Mouse (Mus musculus): ENCODE results near the gene Fbxw9. TPM values are rescaled to one million over a fixed set of nuclear protein-coding genes. Genes with fewer than 3 reads are reported as not detected.
A peak's percentile ranks its signal among the peaks of the same experiment; 100 is the strongest.

Fbxw9 gene
- 38.9 and 54.7 TPM in 2 replicates for polyA plus RNA-seq (2012; rRNA removed)

DNA sequence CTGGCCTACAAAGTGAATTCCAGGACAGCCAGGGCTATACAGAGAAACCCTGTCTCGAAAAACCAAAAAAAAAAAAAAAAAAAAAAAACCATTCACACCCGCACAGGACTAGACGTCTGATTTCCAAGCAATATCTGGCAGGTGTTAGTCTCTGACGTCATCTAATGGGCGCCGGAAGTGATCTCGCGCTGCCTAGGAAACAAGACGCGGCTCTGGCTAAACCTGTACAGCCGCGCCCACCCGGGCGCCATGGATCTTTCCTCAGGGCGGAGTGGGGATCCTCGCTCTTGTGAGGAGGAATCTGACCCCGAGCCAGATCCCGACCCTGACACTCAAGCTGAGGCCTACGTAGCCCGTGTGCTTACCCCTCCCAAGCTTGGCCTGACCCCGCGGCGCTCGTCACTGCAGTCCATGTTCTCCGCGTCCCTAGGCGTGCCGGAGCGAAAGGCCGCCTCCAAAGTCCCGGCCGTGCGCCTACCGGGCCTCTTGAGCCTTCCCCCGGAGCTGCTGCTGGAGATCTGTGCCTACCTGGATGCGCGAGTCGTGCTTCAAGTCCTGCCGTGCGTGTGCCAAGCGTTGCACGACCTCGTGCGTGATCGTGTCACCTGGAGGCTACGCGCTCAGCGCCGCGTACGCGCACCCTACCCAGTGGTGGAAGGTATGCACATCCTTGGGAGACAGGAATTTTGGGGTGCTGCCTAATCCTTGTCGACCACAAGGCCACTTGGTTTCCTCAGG, at the start of gene Fbxw9:
Gene Fbxw9, plus strand, starts transcription at position 177 of the 738 bp plus-strand sequence.
- peak; percentile 64 for DNase-seq (ENCODE audit: low spot score)

- no peak for DNase-seq (ENCODE audit: low spot score)
These were observed 48.6 kb upstream of the Fbxw9 start for GRCm38 (mm10) chr8:85011242-85011641.

DNA sequence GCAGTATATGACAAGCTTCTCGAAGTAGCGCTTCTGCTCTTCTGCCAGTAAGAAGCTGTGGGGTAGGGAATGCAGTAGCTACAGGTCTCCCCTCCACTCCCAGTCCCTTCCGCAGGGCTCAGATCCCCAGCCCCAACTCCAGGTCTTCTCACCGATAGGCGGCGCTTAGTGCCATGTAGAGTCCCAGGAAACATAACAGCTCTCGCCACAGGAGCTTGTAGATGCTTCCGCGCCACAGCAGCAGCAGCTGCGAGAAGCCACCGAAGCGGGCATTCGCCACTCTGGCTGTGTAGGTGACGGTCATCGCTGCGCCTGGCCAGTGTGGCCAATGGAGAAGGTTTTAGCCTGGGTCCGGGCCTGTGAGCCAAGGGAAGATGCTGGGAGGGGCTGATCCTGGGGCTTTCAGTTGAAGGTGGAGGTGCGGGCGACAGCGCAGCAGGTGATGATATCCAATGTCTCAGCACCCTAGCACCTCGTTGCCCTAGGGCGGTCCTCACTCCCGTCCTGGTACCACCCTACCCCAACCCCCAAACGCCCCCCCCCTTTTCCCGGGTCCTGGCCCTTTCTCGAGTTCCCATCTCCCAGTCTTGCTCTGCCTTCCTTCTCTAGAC, 46.5 kb upstream of the Fbxw9 start:
- DNase-seq (ENCODE audit: low spot score), result no peak

DNA sequence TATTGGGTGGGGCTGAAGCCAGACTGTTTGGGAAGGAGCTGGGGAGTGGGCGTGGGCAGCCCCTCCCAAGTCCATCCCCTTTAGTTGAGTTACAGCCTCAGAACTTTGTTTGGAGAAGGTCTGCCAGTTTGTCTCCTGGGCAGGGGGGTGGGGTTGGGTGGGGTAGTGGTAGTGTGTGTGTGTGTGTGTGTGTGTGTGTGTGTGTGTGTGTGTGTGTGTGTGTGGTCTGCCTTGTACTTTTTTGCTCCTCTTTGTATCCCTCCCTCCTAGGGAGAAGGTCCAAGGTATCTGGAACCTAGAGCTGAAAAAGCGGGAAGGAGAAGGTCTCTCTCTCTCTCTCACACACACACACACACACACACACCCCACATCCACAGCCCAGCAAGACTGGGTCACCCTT, 45.4 kb upstream of the Fbxw9 start, which contains the start of gene Best2:
Gene Best2, minus strand, starts transcription at position 101 of the 400 bp plus-strand sequence.
- no peak for DNase-seq (ENCODE audit: low spot score)

DNA sequence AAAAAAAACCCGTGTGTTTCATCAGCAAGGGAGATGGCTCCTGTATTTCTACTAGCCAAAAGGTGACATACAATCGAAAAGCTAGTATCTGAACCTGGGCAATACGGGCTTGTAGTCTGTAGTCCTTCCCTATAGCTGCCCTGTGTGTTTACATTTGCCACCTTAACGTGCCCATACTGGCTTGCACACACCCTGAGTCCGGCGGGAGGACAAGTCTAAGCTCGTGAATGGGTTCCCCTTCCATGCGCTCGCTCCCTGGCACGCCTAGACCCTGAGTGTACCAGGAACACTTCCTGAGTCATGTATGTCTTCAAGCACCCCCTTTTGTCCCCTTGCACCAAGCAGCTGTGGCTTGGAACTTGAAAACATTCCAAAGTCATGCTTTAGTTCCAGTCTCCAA, 43.1 kb upstream of the Fbxw9 start:
- DNase-seq (ENCODE audit: low spot score), result no peak

DNA sequence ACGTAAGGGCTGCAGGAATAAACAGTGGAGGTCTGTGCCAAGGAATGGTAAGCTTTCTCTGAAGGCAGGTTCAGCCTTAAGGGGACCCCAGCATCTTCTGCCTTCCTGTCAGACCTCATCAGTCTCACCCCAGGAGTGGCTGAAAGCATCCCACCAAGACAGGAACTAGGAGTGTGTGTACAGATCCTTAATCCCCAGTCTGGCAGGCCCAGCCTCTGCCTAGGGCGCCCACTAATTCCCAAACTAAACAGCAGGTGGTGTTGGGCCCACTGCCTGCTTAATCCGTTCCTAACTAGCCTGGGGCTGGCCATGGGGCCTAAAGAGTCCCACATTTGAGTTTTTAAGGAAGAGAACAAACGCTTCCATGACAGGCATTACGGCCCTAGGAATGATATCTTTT, 42.6 kb upstream of the Fbxw9 start:
- no peak for DNase-seq (ENCODE audit: low spot score)

GRCm38 (mm10) chr8:85021514-85022055, 38.3 kb upstream of the Fbxw9 start:
- no peak for DNase-seq (ENCODE audit: low spot score)

DNA sequence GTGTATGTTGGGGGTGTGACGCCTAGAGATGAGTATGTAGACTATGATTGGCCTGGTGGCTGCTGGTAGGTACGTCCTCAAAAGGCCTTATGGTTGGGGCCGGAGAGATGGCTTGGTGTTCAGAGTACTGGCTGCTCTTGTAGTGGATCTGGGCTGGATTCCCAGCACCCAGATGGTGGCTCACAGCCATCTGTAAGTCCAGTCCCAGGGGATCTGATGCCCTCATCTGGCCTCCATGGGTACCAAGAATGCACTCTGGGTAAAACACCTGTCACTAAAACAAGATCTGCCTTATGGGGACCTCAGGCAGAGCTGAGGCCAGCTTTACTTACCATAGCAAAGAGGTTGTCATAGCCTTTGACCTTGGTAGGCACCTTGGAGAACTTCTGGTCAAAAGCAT, 36.0 kb upstream of the Fbxw9 start:
- DNase-seq (ENCODE audit: low spot score), result no peak

DNA sequence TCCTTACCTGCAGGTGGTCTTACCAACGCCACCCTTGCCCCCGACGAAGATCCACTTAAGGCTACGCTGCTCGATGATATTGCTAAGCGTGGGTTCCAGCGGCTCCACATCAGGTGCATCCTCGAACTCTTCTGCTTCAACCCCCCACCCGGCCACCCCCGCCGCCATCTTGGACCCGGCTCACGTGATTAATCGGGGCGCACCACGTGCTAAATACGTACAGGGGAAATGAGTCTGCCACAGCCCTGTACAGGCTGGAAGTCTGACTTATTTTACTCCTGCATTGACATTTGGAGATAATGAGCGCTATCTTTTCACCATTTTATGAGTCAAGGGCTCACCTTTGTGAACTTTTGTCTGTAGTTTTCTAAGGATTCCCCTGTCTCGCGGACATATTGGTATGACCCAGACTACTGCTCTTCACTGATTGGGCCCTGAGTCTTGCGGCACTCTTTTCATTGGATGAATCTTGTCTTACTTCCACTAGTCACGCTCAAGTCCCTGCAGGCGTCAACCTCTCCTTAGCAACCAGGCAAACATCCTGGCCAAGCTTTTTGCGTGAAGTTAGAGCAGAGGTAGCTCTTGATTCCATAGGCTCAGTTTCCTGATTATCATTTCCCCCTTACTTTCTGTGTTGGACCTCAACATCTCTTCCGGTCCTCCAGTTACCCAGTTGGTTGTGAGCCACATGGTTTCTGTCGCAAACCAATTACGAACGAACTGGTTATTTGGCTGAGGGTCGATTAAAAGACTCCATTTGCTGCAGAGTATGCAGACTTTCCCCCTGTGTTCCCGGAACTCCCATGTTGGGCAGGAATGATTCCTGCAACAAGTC, 34.5 kb upstream of the Fbxw9 start, which contains the start of gene Asna1:
Gene Asna1, minus strand, starts transcription at position 184 of the 835 bp plus-strand sequence.
- peak; percentile 64 for DNase-seq (ENCODE audit: low spot score)

DNA sequence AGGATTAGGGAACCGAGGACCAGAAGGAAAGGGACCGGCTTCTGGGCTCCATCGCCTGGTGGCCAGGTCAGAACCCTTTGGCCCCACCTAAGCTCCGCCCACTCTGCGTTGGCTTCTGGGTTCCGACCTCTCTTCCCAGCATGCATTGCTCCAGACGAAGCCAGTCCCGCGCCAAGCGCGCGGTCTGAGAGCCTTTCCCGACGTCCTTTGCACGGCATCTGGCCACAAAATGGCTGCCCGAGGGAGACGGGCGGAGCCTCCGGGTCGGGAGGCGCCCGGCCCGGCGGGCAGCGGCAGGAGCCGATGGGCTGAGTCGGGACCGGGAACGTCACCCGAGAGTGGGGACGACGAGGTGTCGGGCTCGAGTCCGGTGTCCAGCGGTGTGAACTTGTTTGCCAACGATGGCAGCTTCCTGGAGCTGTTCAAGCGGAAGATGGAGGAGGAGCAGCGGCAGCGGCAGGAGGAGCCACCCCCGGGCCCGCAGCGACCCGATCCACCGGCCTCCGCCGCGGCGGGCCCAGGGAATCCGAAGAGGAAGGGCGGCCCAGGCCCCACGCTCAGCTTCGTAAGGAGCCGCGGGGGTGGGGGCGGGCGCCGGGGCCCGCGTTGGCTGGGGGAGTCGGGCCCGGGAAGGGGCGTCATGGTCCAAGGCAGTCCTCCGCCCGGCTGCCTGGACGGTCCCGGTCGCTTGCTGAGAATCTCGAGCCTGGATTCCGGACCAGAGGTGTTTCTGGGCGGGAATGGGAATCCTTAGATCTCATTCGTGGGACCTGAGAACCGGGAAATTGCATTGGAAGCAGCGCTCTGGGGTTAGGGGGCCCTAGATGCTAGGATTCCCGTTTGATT, 33.0 kb upstream of the Fbxw9 start, which contains the start of gene Trir:
Gene Trir, plus strand, starts transcription at position 154 of the 846 bp plus-strand sequence.
- DNase-seq (ENCODE audit: low spot score), result peak; percentile 97

GRCm38 (mm10) chr8:85027516-85027855, 32.4 kb upstream of the Fbxw9 start:
- DNase-seq (ENCODE audit: low spot score), result no peak

DNA sequence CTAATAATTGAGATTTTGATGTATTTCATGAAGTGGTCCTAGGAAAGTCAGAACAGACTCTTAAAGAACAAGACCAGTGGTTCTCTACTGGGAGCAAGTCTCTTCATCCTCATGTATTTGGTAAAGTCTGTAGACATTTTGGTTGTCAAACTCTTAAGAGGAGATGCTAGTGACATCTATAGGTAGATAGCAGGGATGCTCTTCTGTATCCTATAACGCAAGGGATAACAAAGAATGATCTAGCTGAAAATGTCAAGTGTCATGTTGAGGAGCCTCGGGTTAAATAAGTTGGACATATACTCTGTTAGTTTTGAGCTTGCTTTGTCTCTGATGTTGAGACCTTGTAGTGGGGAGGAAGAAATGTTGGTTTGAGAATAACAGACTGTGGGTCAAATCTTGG, 31.9 kb upstream of the Fbxw9 start:
- no peak for DNase-seq (ENCODE audit: low spot score)

DNA sequence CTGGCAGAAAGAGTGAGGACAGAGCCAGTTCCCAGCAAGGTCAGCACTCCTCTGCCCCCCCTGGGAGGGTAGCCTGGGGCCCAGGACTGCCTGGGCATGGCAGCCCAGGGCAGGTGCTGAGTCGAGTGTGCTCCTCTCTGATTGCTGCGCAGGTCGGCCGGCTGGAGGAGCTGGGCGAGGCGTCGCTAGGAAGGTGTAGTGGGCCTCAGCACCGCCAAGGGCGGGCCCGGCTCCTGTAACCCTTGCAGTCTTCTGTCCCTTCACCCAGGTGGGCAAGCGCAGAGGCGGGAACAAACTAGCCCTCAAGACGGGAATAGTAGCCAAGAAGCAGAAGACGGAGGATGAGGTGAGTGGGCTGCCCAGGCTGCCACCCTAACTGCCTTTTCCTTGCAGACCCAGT, 30.6 kb upstream of the Fbxw9 start:
- no peak for DNase-seq (ENCODE audit: low spot score)

- no peak for DNase-seq (ENCODE audit: low spot score)
These were observed 27.1 kb upstream of the Fbxw9 start for GRCm38 (mm10) chr8:85032622-85033311.

DNA sequence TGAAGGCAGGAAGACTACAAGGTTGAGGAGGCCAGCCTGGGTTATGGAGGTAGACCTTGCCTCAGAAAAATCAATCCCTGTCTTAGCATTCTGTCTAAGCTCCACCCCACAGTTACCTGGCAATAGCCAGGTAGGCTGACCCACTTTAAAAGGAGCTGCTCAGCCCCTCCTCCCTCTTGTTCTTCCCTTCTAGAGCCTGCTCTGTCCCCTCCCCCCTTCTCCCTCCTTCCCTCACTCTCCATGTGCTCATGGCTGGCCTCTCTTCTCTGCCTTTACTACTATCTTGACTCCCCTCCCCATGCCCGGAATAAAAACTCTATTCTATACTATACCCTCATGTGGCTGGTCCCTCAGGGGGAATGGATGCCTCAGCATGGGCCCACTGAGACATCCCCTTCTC, 26.0 kb upstream of the Fbxw9 start:
- no peak for DNase-seq (ENCODE audit: low spot score)

DNA sequence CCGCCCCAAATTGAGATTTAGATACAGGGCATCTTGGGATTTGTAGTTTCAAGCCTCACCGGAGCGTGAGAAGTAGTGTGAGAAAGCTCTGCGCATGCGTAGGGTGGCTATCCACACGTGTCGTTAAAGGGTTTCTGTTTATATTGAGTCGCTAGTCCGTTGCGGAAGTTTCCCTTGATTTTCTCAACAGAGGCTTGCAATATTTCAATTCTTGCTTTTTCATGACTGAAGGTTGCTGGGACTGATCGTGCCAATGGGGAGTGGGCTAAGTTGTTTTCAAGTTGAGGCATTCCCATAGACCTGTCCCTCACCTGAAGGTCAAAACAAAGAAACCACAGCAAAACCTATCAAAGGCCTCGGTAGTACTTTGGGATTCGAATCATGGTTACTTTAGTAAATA, 25.1 kb upstream of the Fbxw9 start:
- DNase-seq (ENCODE audit: low spot score), result no peak

DNA sequence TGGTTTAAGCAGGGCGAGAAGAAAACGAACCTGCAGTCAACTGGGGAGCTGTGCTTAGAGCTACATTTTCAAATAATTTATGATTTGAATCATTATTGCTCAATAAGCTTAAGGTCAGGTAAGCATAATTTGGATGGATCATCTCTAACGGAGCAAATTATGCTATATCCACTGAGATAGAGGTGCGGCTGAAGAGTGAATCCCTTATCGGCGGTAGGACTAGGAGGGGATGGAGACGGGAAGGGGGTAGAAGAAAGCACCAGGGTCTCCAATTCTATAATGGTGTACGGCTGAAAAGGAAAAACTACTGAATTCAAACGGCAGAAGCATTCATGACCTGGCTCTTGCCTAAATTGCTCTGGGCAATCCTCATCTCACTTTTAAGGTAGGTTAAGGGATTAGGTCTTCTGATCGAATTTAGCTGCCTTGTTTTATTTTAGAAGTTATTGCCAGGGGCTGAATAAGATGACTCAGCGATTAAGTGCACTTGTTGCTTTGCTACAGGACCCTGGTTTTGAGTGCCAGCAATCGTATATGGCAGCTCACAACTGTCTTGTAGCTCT, 24.6 kb upstream of the Fbxw9 start:
- no peak for DNase-seq (ENCODE audit: low spot score)

DNA sequence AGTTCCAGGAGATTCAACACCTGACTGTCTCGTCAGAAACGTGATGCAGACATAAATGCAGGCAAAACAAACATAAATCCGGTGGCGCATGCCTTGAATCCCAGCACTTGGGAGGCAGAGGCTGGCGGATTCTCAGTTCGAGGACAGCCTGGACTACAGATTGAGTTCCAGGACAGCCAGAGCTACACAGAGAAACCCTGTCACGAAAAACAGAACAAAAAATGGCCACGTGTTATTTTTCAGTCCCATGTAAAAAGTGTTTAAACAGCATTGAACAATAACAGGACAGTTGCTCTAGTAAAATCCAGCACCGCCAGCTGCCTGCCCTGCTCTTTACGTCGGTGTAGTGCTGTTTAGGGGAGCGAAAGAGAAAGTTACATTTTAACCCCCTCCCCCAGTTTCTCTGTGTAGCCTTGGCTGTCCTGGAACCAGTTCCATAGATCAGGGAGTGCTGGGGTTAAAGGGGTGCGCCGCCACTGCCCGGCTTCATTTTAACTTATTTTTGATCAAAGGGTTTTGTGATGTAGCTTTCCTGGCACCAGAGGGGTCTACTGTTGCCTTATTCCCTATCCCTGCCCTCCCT, 24.0 kb upstream of the Fbxw9 start:
- no peak for DNase-seq (ENCODE audit: low spot score)

DNA sequence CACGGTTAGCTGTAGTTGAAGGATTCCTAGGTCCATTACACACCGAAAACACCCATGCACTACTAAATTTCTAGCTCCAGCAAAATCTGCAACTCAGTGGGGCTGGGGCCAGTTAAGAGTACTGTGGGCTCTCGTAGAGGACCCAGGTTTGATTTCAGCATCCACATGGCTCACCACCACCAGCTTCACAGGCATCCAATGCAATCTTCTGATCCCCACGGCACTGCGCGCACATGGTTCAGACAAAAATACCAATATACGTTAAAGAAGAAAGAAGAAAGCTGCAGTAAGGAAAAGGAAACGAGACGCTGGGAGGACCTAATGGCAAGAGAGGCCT, 23.5 kb upstream of the Fbxw9 start:
- no peak for DNase-seq (ENCODE audit: low spot score)

DNA sequence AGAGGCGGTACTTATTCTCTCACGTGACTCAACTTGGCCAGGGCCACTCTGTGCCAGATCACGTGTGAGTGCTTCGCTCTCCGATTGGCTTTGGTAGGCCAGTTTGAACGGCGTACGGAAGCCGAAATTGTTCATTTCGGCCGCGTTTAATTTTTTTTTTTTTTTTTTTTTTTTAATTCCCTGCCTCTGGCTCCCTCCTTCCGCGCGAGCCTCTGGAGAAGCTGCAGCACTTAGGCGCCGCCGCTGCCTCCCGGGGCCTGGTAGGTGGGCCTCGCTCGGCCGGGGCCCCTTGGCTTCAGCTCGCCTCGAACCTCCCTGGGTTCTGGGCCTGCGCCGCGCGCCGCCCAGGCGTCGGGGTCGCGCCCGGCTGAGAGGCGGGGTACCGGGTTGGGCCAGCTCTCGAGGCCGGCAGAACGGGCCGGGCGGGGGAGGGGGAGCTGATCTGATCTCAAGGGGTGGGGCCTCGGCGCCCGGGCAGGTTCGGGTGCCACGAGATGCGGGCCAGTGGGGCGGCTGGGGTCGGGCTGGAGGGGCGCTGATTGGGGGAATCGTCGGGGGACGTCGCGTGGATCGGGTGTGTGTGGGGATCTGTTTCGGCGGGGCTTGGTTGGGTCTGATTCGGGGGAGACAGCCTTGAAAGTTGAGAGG, 23.0 kb upstream of the Fbxw9 start, which contains the start of gene Tnpo2:
Gene Tnpo2, plus strand, starts transcription at position 198 of the 648 bp plus-strand sequence.
- peak; percentile 85 for DNase-seq (ENCODE audit: low spot score)

Data from urinary bladder, adult 2 months (tissue).